Mouse (Mus musculus) left cerebral cortex, adult 2 months (tissue): ENCODE measurements around the gene Washc2. TPM values are rescaled to one million over a fixed set of nuclear protein-coding genes. Genes with fewer than 3 reads are reported as not detected.

Experiments used
- DNase-seq, 2 experiments: peaks; one replicate each; pipeline ENCODE4 v3.0.0; 2021 to 2022; ENCODE audit warnings: low spot score in 2 of 2, mixed read lengths in 1 of 2; ENCODE audit errors: extremely low spot score in 1 of 2
- H3K27ac ChIP-seq: fragments of 200-600 bp; 2 replicates; pipeline ENCODE4 v1.8.1; 2022
- H3K4me3 ChIP-seq: fragments of 200-600 bp; 2 replicates; pipeline ENCODE4 v1.8.1; 2022
- CTCF ChIP-seq: fragments of 200-600 bp; IDR thresholded peaks from 2 replicates; pipeline ENCODE4 v1.8.1; 2022; ENCODE audit warnings: antibody characterized with exemption, mild to moderate bottlenecking, moderate library complexity
- intact Hi-C: fragments of 180-260 bp; cut with DNase I; formaldehyde crosslinking; loops from one replicate; pipeline ENCODE4 v1.15.1; 2025
- total RNA-seq, 2 experiments: library from RNA; stranded (reverse); gene quantifications; 2 replicates each; pipeline ENCODE4 v1.2.3; 2021

Gene Washc2
- total RNA-seq, 2 experiments from 2014 or later: 93.0 to 95.4 TPM

- no peak overlapping the region for H3K27ac ChIP-seq
- H3K4me3 ChIP-seq: peak overlapping the region; percentile 71
- intact Hi-C loops: loop anchor here (5.0 kb wide), 2 partner anchors 72 to 157 kb away; partner anchors contain the start of gene March8
- no peak for DNase-seq
- no peak for TF ChIP-seq CTCF
Measured at GRCm38 (mm10) chr6:116264836-116265235, 57.0 kb downstream of the Washc2 start.

GRCm38 (mm10) chr6:116265603-116266002 lies 57.8 kb downstream of the Washc2 start:
- no peak overlapping the region for H3K27ac ChIP-seq
- intact Hi-C loops: no loop called here
- DNase-seq: no peak
- no peak overlapping the region for H3K4me3 ChIP-seq
- TF ChIP-seq CTCF: no peak

- intact Hi-C loops: no loop called here
Measured at GRCm38 (mm10) chr6:116266273-116267109, 58.7 kb downstream of the Washc2 start.

GRCm38 (mm10) chr6:116267110-116267423 lies 59.2 kb downstream of the Washc2 start:
- intact Hi-C loops: no loop called here
- no peak for DNase-seq
- Histone ChIP-seq H3K4me3 (no peak overlapping the region), H3K27ac (no peak overlapping the region)
- TF ChIP-seq CTCF: peak; percentile 27

More at GRCm38 (mm10) chr6:116266273-116267109, 58.7 kb downstream of the Washc2 start:
- DNase-seq: no peak
- H3K27ac ChIP-seq: no peak overlapping the region
- no peak overlapping the region; the same call in 1 of the 2 replicates for H3K4me3 ChIP-seq
- no peak for TF ChIP-seq CTCF

- no peak for DNase-seq
- no peak overlapping the region for H3K4me3 ChIP-seq
- TF ChIP-seq CTCF: no peak
- intact Hi-C loops: no loop called here
- no peak overlapping the region for H3K27ac ChIP-seq
Measured at GRCm38 (mm10) chr6:116275695-116276094, 67.9 kb downstream of the Washc2 start.

- DNase-seq: no peak
- H3K27ac ChIP-seq: no peak overlapping the region
- H3K4me3 ChIP-seq: no peak overlapping the region
- TF ChIP-seq CTCF: no peak
- intact Hi-C loops: no loop called here
Measured at GRCm38 (mm10) chr6:116278679-116279317, 71.0 kb downstream of the Washc2 start.

GRCm38 (mm10) chr6:116281014-116281413 lies 73.2 kb downstream of the Washc2 start:
- no peak for TF ChIP-seq CTCF
- Histone ChIP-seq H3K27ac (no peak overlapping the region), H3K4me3 (no peak overlapping the region)
- intact Hi-C loops: no loop called here
- DNase-seq: no peak

GRCm38 (mm10) chr6:116282546-116282945 lies 74.7 kb downstream of the Washc2 start:
- no peak for DNase-seq
- H3K4me3 ChIP-seq: no peak overlapping the region
- no peak overlapping the region for H3K27ac ChIP-seq
- peak; percentile 18 for TF ChIP-seq CTCF
- intact Hi-C loops: no loop called here

- no peak for DNase-seq
- no peak for TF ChIP-seq CTCF
- intact Hi-C loops: no loop called here
- no peak overlapping the region for H3K4me3 ChIP-seq
- H3K27ac ChIP-seq: no peak overlapping the region
Measured at GRCm38 (mm10) chr6:116283280-116283679, 75.4 kb downstream of the Washc2 start.

GRCm38 (mm10) chr6:116286321-116286720 lies 78.5 kb downstream of the Washc2 start:
- DNase-seq: no peak
- Histone ChIP-seq H3K4me3 (no peak overlapping the region), H3K27ac (no peak overlapping the region)
- intact Hi-C loops: loop anchor here (5.0 kb wide), 1 partner anchor 136 kb away; no protein-coding TSS in a partner anchor
- no peak for TF ChIP-seq CTCF

GRCm38 (mm10) chr6:116286870-116287575 lies 79.2 kb downstream of the Washc2 start:
- TF ChIP-seq CTCF: no peak
- intact Hi-C loops: loop anchor here (5.0 kb wide), 1 partner anchor 135 kb away; no protein-coding TSS in a partner anchor
- DNase-seq: no peak
- Histone ChIP-seq H3K27ac (no peak overlapping the region), H3K4me3 (no peak overlapping the region)

- TF ChIP-seq CTCF: no peak
- H3K27ac ChIP-seq: no peak overlapping the region
- no peak for DNase-seq
- intact Hi-C loops: no loop called here
- H3K4me3 ChIP-seq: no peak overlapping the region
Measured at GRCm38 (mm10) chr6:116311411-116311810, 103.6 kb downstream of the Washc2 start.

Other genes starting within 250 kb of the Washc2 start
- 100 to 1,000 TPM; 127 to 131 TPM for gene Plxnd1, start 213.0 kb upstream of the Washc2 start, total RNA-seq
- gene Tmcc1, start 14.6 kb upstream of the Washc2 start, total RNA-seq: 10 to 100 TPM; 72.8 to 76.7 TPM
- 10 to 100 TPM in 1 of 2 experiments, 1 to 10 TPM in 1; 7.3 to 12.3 TPM for gene Zfand4, start 56.2 kb downstream of the Washc2 start, total RNA-seq
- gene March8, start 130.0 kb downstream of the Washc2 start, total RNA-seq: 10 to 100 TPM; 45.5 to 49.5 TPM